Mouse (Mus musculus) neural tube, embryonic 13.5 days (tissue): ENCODE measurements around the gene Chrm1. TPM values are rescaled to one million over a fixed set of nuclear protein-coding genes. Genes with fewer than 3 reads are reported as not detected.

Experiments
- ATAC-seq: fragments of 200-750 bp; cut with Nextera tagmentation; 2 replicates; pipeline ENCODE4 v1.8.0; 2017; ENCODE audit warnings: low read depth, mild to moderate bottlenecking, moderate TSS enrichment, moderate library complexity
- H3K27ac ChIP-seq: fragments of 300-500 bp; sonication (generic); replicated peaks from 2 replicates; pipeline ENCODE4 v1.5.1; 2015; ENCODE audit warnings: moderate library complexity, mild to moderate bottlenecking, inconsistent platforms
- H3K27me3 ChIP-seq: fragments of 300-500 bp; sonication (generic); 2 replicates; pipeline ENCODE4 v1.6.1; 2015; ENCODE audit warnings: mild to moderate bottlenecking, inconsistent platforms
- H3K36me3 ChIP-seq: fragments of 300-500 bp; sonication (generic); 2 replicates; pipeline ENCODE4 v1.6.1; 2015; ENCODE audit warnings: mild to moderate bottlenecking, inconsistent platforms
- H3K4me1 ChIP-seq: fragments of 300-500 bp; sonication (generic); replicated peaks from 2 replicates; pipeline ENCODE4 v1.6.1; 2015; ENCODE audit warnings: inconsistent platforms
- H3K4me2 ChIP-seq: fragments of 300-500 bp; sonication (generic); 2 replicates; pipeline ENCODE4 v1.6.1; 2015; ENCODE audit warnings: inconsistent platforms, mild to moderate bottlenecking, moderate library complexity
- H3K4me3 ChIP-seq: fragments of 300-500 bp; sonication (generic); 2 replicates; pipeline ENCODE4 v1.5.1; 2015; ENCODE audit warnings: mild to moderate bottlenecking, inconsistent platforms
- H3K9ac ChIP-seq: fragments of 300-500 bp; sonication (generic); 2 replicates; pipeline ENCODE4 v1.6.1; 2015; ENCODE audit warnings: moderate library complexity, mild to moderate bottlenecking, inconsistent platforms
- H3K9me3 ChIP-seq: fragments of 300-500 bp; sonication (generic); 2 replicates; pipeline ENCODE4 v1.6.1; 2016; ENCODE audit warnings: inconsistent platforms
- WGBS: fragments of 180-500 bp; shearing (Covaris S2); methylation state at CpG from one replicate; pipeline ENCODE4 v1.1.7; 2015; 5-methylcytosine and 5-hydroxymethylcytosine counted together
- polyA plus RNA-seq: library from polyadenylated mRNA; unstranded; fragments of >200 nt; fragmentation: Nextera tagmentation; extraction: Ambion mirVana; gene quantifications from 2 replicates; pipeline ENCODE4 v1.2.1, GENCODE M21; 2015

The Chrm1 gene
- polyA plus RNA-seq, 1 experiment from 2014 or later: 0.18 TPM

- WGBS: 2% methylated on average over 11 of the region's 11 CpGs
- Histone ChIP-seq H3K4me1 (peaks cover 14% of the 10 kb centered on the region), H3K27ac (no peak overlapping the region), H3K4me3 (peak overlapping the region; percentile 40), H3K9me3 (no peaks in the 10 kb centered on the region), H3K36me3 (no peaks in the 10 kb centered on the region), H3K9ac (peak overlapping the region; percentile 67), H3K27me3 (peaks cover 14% of the 10 kb centered on the region), H3K4me2 (peak overlapping the region; percentile 66)
- peak; percentile 79 for ATAC-seq
Observed at GRCm38 (mm10) chr19:8662337-8662736, 1.3 kb upstream of the Chrm1 start.

- peaks cover 14% of the 10 kb centered on the region for H3K4me1 ChIP-seq
- H3K36me3 ChIP-seq: no peaks in the 10 kb centered on the region
- peak overlapping the region; percentile 32; the same call in 1 of the 2 replicates for H3K9ac ChIP-seq
- 0 out of 2 replicates have a peak overlapping the region, but pooled peaks have one; percentile 8 for H3K4me3 ChIP-seq
- 50% methylated on average over 10 of the region's 10 CpGs for WGBS
- H3K9me3 ChIP-seq: no peaks in the 10 kb centered on the region
- no peak for ATAC-seq
- H3K27me3 ChIP-seq: peaks cover 14% of the 10 kb centered on the region
- H3K27ac ChIP-seq: no peak overlapping the region
- H3K4me2 ChIP-seq: no peak overlapping the region
Observed at GRCm38 (mm10) chr19:8663911-8664421, 377 bp downstream of the Chrm1 start.

- H3K4me3 ChIP-seq: no peak overlapping the region
- peaks cover 14% of the 10 kb centered on the region for H3K4me1 ChIP-seq
- WGBS: 92% methylated on average over 3 of the region's 3 CpGs
- no peaks in the 10 kb centered on the region for H3K9me3 ChIP-seq
- H3K36me3 ChIP-seq: no peaks in the 10 kb centered on the region
- no peak overlapping the region for H3K4me2 ChIP-seq
- H3K27ac ChIP-seq: no peak overlapping the region
- no peak for ATAC-seq
- peaks cover 14% of the 10 kb centered on the region for H3K27me3 ChIP-seq
- H3K9ac ChIP-seq: 0 out of 2 replicates have a peak overlapping the region, but pooled peaks have one; percentile 32
Observed at GRCm38 (mm10) chr19:8664859-8665258, 1.3 kb downstream of the Chrm1 start.

- no peak for ATAC-seq
- Histone ChIP-seq H3K4me2 (no peak overlapping the region), H3K9me3 (no peaks in the 10 kb centered on the region), H3K4me1 (peaks cover 14% of the 10 kb centered on the region), H3K27me3 (peaks cover 14% of the 10 kb centered on the region), H3K4me3 (no peak overlapping the region), H3K27ac (no peak overlapping the region), H3K36me3 (no peaks in the 10 kb centered on the region), H3K9ac (no peak overlapping the region)
- 63% methylated on average over 5 of the region's 5 CpGs for WGBS
Observed at GRCm38 (mm10) chr19:8665746-8666145, 2.2 kb downstream of the Chrm1 start.

- H3K4me1 ChIP-seq: no peaks in the 10 kb centered on the region
- WGBS: 94% methylated on average over 3 of the region's 3 CpGs
- H3K9me3 ChIP-seq: no peaks in the 10 kb centered on the region
- H3K4me2 ChIP-seq: no peak overlapping the region
- H3K36me3 ChIP-seq: no peaks in the 10 kb centered on the region
- H3K4me3 ChIP-seq: no peak overlapping the region
- ATAC-seq: no peak
- H3K27me3 ChIP-seq: no peaks in the 10 kb centered on the region
- no peak overlapping the region for H3K9ac ChIP-seq
- H3K27ac ChIP-seq: no peak overlapping the region
Observed at GRCm38 (mm10) chr19:8672859-8673258, 9.3 kb downstream of the Chrm1 start.

GRCm38 (mm10) chr19:8673336-8674063 is 9.9 kb downstream of the Chrm1 start:
- 72% methylated on average over 9 of the region's 9 CpGs for WGBS

GRCm38 (mm10) chr19:8679031-8679779 is 15.6 kb downstream of the Chrm1 start:
- 35% methylated on average over 18 of the region's 18 CpGs for WGBS
- H3K27ac ChIP-seq: no peak overlapping the region
- no peaks in the 10 kb centered on the region for H3K27me3 ChIP-seq
- 0 out of 2 replicates have a peak, but pooled peaks cover 3% of the 10 kb centered on the region for H3K4me1 ChIP-seq
- H3K4me3 ChIP-seq: no peak overlapping the region
- H3K9me3 ChIP-seq: no peaks in the 10 kb centered on the region
- no peak overlapping the region for H3K9ac ChIP-seq
- no peak overlapping the region for H3K4me2 ChIP-seq
- no peaks in the 10 kb centered on the region for H3K36me3 ChIP-seq
- no peak for ATAC-seq

More at GRCm38 (mm10) chr19:8673336-8674063, 9.9 kb downstream of the Chrm1 start:
- H3K9me3 ChIP-seq: no peaks in the 10 kb centered on the region
- H3K27me3 ChIP-seq: no peaks in the 10 kb centered on the region
- H3K9ac ChIP-seq: no peak overlapping the region
- H3K4me3 ChIP-seq: no peak overlapping the region
- H3K4me2 ChIP-seq: no peak overlapping the region
- no peak for ATAC-seq
- H3K36me3 ChIP-seq: no peaks in the 10 kb centered on the region
- no peak overlapping the region for H3K27ac ChIP-seq
- no peaks in the 10 kb centered on the region for H3K4me1 ChIP-seq

- Histone ChIP-seq H3K9ac (no peak overlapping the region), H3K36me3 (no peaks in the 10 kb centered on the region), H3K4me1 (0 out of 2 replicates have a peak, but pooled peaks cover 3% of the 10 kb centered on the region), H3K4me3 (no peak overlapping the region), H3K9me3 (no peaks in the 10 kb centered on the region), H3K4me2 (no peak overlapping the region), H3K27ac (no peak overlapping the region), H3K27me3 (no peaks in the 10 kb centered on the region)
- 89% methylated on average over 4 of the region's 4 CpGs for WGBS
- 0 out of 2 replicates have a peak, but pooled peaks have one; percentile 13 for ATAC-seq
Observed at GRCm38 (mm10) chr19:8681633-8682362, 18.2 kb downstream of the Chrm1 start.

- no peaks in the 10 kb centered on the region for H3K9me3 ChIP-seq
- WGBS: 1% methylated on average over 3 of the region's 3 CpGs
- H3K9ac ChIP-seq: no peak overlapping the region
- ATAC-seq: peak; percentile 55
- H3K27me3 ChIP-seq: no peaks in the 10 kb centered on the region
- no peaks in the 10 kb centered on the region for H3K36me3 ChIP-seq
- H3K4me3 ChIP-seq: no peak overlapping the region
- H3K27ac ChIP-seq: no peak overlapping the region
- H3K4me2 ChIP-seq: no peak overlapping the region
- 0 out of 2 replicates have a peak, but pooled peaks cover 3% of the 10 kb centered on the region for H3K4me1 ChIP-seq
Observed at GRCm38 (mm10) chr19:8682996-8683395, 19.4 kb downstream of the Chrm1 start.

GRCm38 (mm10) chr19:8683627-8684026 is 20.0 kb downstream of the Chrm1 start:
- Histone ChIP-seq H3K27ac (no peak overlapping the region), H3K27me3 (no peaks in the 10 kb centered on the region), H3K4me2 (no peak overlapping the region), H3K4me1 (0 out of 2 replicates have a peak, but pooled peaks cover 3% of the 10 kb centered on the region), H3K9ac (no peak overlapping the region), H3K36me3 (no peaks in the 10 kb centered on the region), H3K9me3 (no peaks in the 10 kb centered on the region), H3K4me3 (no peak overlapping the region)
- WGBS: 74% methylated on average over 2 of the region's 2 CpGs
- ATAC-seq: no peak

- Histone ChIP-seq H3K4me1 (no peaks in the 10 kb centered on the region), H3K9ac (no peak overlapping the region), H3K4me3 (no peak overlapping the region), H3K4me2 (no peak overlapping the region), H3K9me3 (no peaks in the 10 kb centered on the region), H3K27ac (no peak overlapping the region), H3K27me3 (no peaks in the 10 kb centered on the region), H3K36me3 (no peaks in the 10 kb centered on the region)
- ATAC-seq: no peak
- WGBS: 51% methylated on average over 9 of the region's 9 CpGs
Observed at GRCm38 (mm10) chr19:8691871-8692539, 28.4 kb downstream of the Chrm1 start.
